Mouse (Mus musculus) liver, adult 10 weeks (tissue): ENCODE results near the gene Tas2r143. TPM values are rescaled to one million over a fixed set of nuclear protein-coding genes. Genes with fewer than 3 reads are reported as not detected.

Source experiments
- polyA plus RNA-seq: library from polyadenylated mRNA; stranded (reverse); fragments of 350-450 nt; fragmentation: Illumina TruSeq; extraction: RNeasy Lipid Tissue Mini Kit (QIAGEN cat#74804); gene quantifications from one replicate; pipeline ENCODE4 v1.2.3, GENCODE M21; 2014; ENCODE audit warnings: low read depth, low replicate concordance

The Tas2r143 gene
- not detected for polyA plus RNA-seq

GRCm38 (mm10) chr6:42399938-42400337 is at the start of gene Tas2r143:
Gene Tas2r143 (plus strand): TSS chr6:42400238.

GRCm38 (mm10) chr6:42372816-42373547 is 27.1 kb upstream of the Tas2r143 start, which contains the start of gene Epha1:
Gene Epha1 (minus strand): TSS chr6:42373268.

GRCm38 (mm10) chr6:42405134-42405533 is 5.1 kb downstream of the Tas2r143 start, which contains the start of gene Tas2r135:
Gene Tas2r135 (plus strand): TSS chr6:42405434.

GRCm38 (mm10) chr6:42434446-42434845 is 34.4 kb downstream of the Tas2r143 start, which contains the start of gene Tas2r126:
Gene Tas2r126 (plus strand): TSS chr6:42434535.

Other genes with a start within 250 kb of the Tas2r143 start
- not detected for gene Tas2r144, start 184.9 kb upstream of the Tas2r143 start, polyA plus RNA-seq
- gene Gstk1, start 154.3 kb upstream of the Tas2r143 start, polyA plus RNA-seq: 200 TPM
- 0.58 TPM for gene Tmem139, start 138.3 kb upstream of the Tas2r143 start, polyA plus RNA-seq
- gene Casp2, start 135.3 kb upstream of the Tas2r143 start, polyA plus RNA-seq: 5.0 TPM
- gene Clcn1, start 113.6 kb upstream of the Tas2r143 start, polyA plus RNA-seq: not detected
- gene Fam131b, start 75.6 kb upstream of the Tas2r143 start, polyA plus RNA-seq: not detected
- 3.2 TPM for gene Zyx, start 50.6 kb upstream of the Tas2r143 start, polyA plus RNA-seq
- gene Epha1, start 27.0 kb upstream of the Tas2r143 start, polyA plus RNA-seq: 4.6 TPM
- gene Tas2r135, start 5.2 kb downstream of the Tas2r143 start, polyA plus RNA-seq: not detected
- not detected for gene Tas2r126, start 34.3 kb downstream of the Tas2r143 start, polyA plus RNA-seq
- gene Olfr458, start 65.0 kb downstream of the Tas2r143 start, polyA plus RNA-seq: not detected
- gene Olfr457, start 76.1 kb downstream of the Tas2r143 start, polyA plus RNA-seq: not detected
- gene Olfr456, start 87.0 kb downstream of the Tas2r143 start, polyA plus RNA-seq: not detected
- gene Olfr455, start 147.3 kb downstream of the Tas2r143 start, polyA plus RNA-seq: not detected
- gene Tcaf3, start 197.5 kb downstream of the Tas2r143 start, polyA plus RNA-seq: not detected
- 0.58 TPM for gene Tcaf2, start 245.0 kb downstream of the Tas2r143 start, polyA plus RNA-seq